ENCODE assay signal across 11 mouse cellular contexts in genomic region chr19:56774408-56774962, GRCm38 (mm10). TPM values are rescaled to one million over a fixed set of nuclear protein-coding genes. Genes with fewer than 3 reads are reported as not detected.
DNase-seq lines count a peak whose midpoint lies in the region; ATAC-seq and TF ChIP-seq lines count a peak whose summit lies in the region.
"Had no signal": no experiment of that assay in that cellular context is flagged by ENCODE, and none has a peak within 500 bp of the region (broad histone marks: within the 10 kb centered on the region; RNA-seq: fewer than 3 reads in every experiment).

No protein-coding gene starts in this region.

- H3K36me3 ChIP-seq in kidney, adult 2 months (ENCODE audit: control insufficient read depth, insufficient read depth, low read length) = no peaks in the 10 kb centered on the region
- H3K36me3 ChIP-seq in forebrain, embryonic 12.5 days (replicated peaks) = no peaks in the 10 kb centered on the region
- H3K36me3 ChIP-seq: embryonic facial prominence, embryonic 10.5 days; forebrain, embryonic 15.5 days had no signal

- ATAC-seq in granulocyte monocyte progenitor cell, adult 5-6 weeks (replicated peaks; ENCODE audit: poor library complexity, severe bottlenecking) = peak; percentile 79
- peak; percentile 59 for ATAC-seq in megakaryocyte progenitor cell, adult 5-6 weeks (replicated peaks; ENCODE audit: poor library complexity)
- no peak for ATAC-seq in forebrain, embryonic 12.5 days (ENCODE audit: low FRiP score)
- ATAC-seq: forebrain, embryonic 15.5 days; hindbrain, postnatal 0 days had no signal

- intact Hi-C loops in heart, postnatal 25 days (cut with DNase I) = loop anchor here (2.0 kb wide), 1 partner anchor 28 kb away; no protein-coding TSS in a partner anchor

- no peaks in the 10 kb centered on the region for H3K9me3 ChIP-seq in forebrain, embryonic 12.5 days
- H3K9me3 ChIP-seq: embryonic facial prominence, embryonic 10.5 days; forebrain, embryonic 15.5 days had no signal

- 79% methylated on average over 9 of the region's 9 CpGs for WGBS in kidney, adult 2 months
- WGBS in forebrain, embryonic 12.5 days = 74% methylated on average over 9 of the region's 9 CpGs

- H3K4me3 ChIP-seq in kidney, adult 2 months (ENCODE audit: insufficient read depth, low read depth, low read length) = no peak overlapping the region
- no peak overlapping the region for H3K4me3 ChIP-seq in forebrain, embryonic 12.5 days (replicated peaks)
- H3K4me3 ChIP-seq: embryonic facial prominence, embryonic 10.5 days; forebrain, embryonic 15.5 days had no signal

- H3K27me3 ChIP-seq in kidney, adult 2 months (replicated peaks; ENCODE audit: control insufficient read depth, insufficient read depth, low read length) = no peaks in the 10 kb centered on the region
- H3K27me3 ChIP-seq in forebrain, embryonic 12.5 days = peaks cover 66% of the 10 kb centered on the region

- H3K27ac ChIP-seq in kidney, adult 2 months (ENCODE audit: insufficient read depth, low read depth, low read length) = no peak overlapping the region
- no peak overlapping the region for H3K27ac ChIP-seq in forebrain, embryonic 12.5 days
- H3K27ac ChIP-seq: embryonic facial prominence, embryonic 10.5 days; forebrain, embryonic 15.5 days; hindbrain, postnatal 0 days had no signal

- peaks cover 3% of the 10 kb centered on the region; the same call in 1 of the 2 replicates for H3K4me1 ChIP-seq in kidney, adult 2 months (ENCODE audit: control insufficient read depth, insufficient read depth, low read length)
- peaks cover 30% of the 10 kb centered on the region for H3K4me1 ChIP-seq in forebrain, embryonic 12.5 days

- TF ChIP-seq CTCF in kidney, adult 2 months (conservative IDR thresholded peaks at IDR 0.05; ENCODE audit: insufficient read depth, insufficient read length, low read depth, low read length) = no peak

- peak; percentile 27 for DNase-seq in kidney, adult 2 months
- no peak for DNase-seq in kidney, postnatal 10 days
- DNase-seq in heart, postnatal 25 days (ENCODE audit: low spot score) = peak; percentile 26
- no peak for DNase-seq in T-cell, adult 2 months (ENCODE audit: low spot score)
- DNase-seq in right cerebral cortex, postnatal 36 days (ENCODE audit: low spot score in 2 of 2) = no peak

- no peak overlapping the region for H3K9ac ChIP-seq in forebrain, embryonic 12.5 days
- H3K9ac ChIP-seq: forebrain, embryonic 15.5 days had no signal

- H3K4me2 ChIP-seq in forebrain, embryonic 12.5 days = no peak overlapping the region
- H3K4me2 ChIP-seq: forebrain, embryonic 15.5 days had no signal

- TF ChIP-seq POLR2A in kidney, adult 2 months (IDR thresholded peaks at IDR 0.05; ENCODE audit: low read depth, low read length) = no peak

RNA-seq across cellular contexts. Expression of gene Ccdc186, which starts 47.5 kb away (rescaled TPM):
- polyA plus RNA-seq in kidney, adult 2 months (2012; rRNA removed) = 3.9 and 4.7 TPM in 2 replicates
- 3.4 and 8.7 TPM in 2 replicates for total RNA-seq in granulocyte monocyte progenitor cell, adult 5-6 weeks (2014; fragmentation: Nextera tagmentation)
- 12.7 and 20.6 TPM in 2 replicates for total RNA-seq in granulocyte monocyte progenitor cell, adult 5-6 weeks (2017)
- total RNA-seq in heart, postnatal 25 days (2021) = 10 to 100 TPM; 26.0 to 30.7 TPM
- 6.6 and 7.3 TPM in 2 replicates for total RNA-seq in megakaryocyte progenitor cell, adult 5-6 weeks (2015)
- total RNA-seq in megakaryocyte progenitor cell, adult 5-6 weeks (2017) = 23.8 and 32.2 TPM in 2 replicates
- 25.8 and 25.9 TPM in 2 replicates for polyA plus RNA-seq in forebrain, embryonic 12.5 days (2016; fragmentation: Nextera tagmentation; extraction: Ambion mirVana)

RNA-seq across cellular contexts. Expression of gene Tdrd1, which starts 51.5 kb away (rescaled TPM):
- polyA plus RNA-seq in kidney, adult 2 months (2012; rRNA removed) = 0.02 and 0.03 TPM in 2 replicates
- total RNA-seq in granulocyte monocyte progenitor cell, adult 5-6 weeks (2014; fragmentation: Nextera tagmentation) = not detected in 2 replicates
- not detected in 2 replicates for total RNA-seq in granulocyte monocyte progenitor cell, adult 5-6 weeks (2017)
- under 1 TPM in 1 of 2 experiments, not detected in 1; 0.06 TPM for total RNA-seq in heart, postnatal 25 days (2021)
- total RNA-seq in megakaryocyte progenitor cell, adult 5-6 weeks (2015) = 0.17 TPM in 1 of 2 replicates, not detected in the other
- total RNA-seq in megakaryocyte progenitor cell, adult 5-6 weeks (2017) = 0.04 TPM in 1 of 2 replicates, not detected in the other
- 0.27 and 0.32 TPM in 2 replicates for polyA plus RNA-seq in forebrain, embryonic 12.5 days (2016; fragmentation: Nextera tagmentation; extraction: Ambion mirVana)

RNA-seq across cellular contexts. Expression of gene Adrb1, which starts 52.5 kb away (rescaled TPM):
- 2.7 and 3.4 TPM in 2 replicates for polyA plus RNA-seq in kidney, adult 2 months (2012; rRNA removed)
- total RNA-seq in granulocyte monocyte progenitor cell, adult 5-6 weeks (2014; fragmentation: Nextera tagmentation) = not detected in 2 replicates
- total RNA-seq in granulocyte monocyte progenitor cell, adult 5-6 weeks (2017) = not detected in 2 replicates
- total RNA-seq in heart, postnatal 25 days (2021) = 10 to 100 TPM; 24.3 to 30.9 TPM
- total RNA-seq in megakaryocyte progenitor cell, adult 5-6 weeks (2015) = not detected in 2 replicates
- total RNA-seq in megakaryocyte progenitor cell, adult 5-6 weeks (2017) = 0.04 TPM in 1 of 2 replicates, not detected in the other
- 0.52 and 0.85 TPM in 2 replicates for polyA plus RNA-seq in forebrain, embryonic 12.5 days (2016; fragmentation: Nextera tagmentation; extraction: Ambion mirVana)

Comparison
In these comparisons a context has a peak if more than half of its experiments do, and no peak if none do; other contexts are left out.
1. DNase-seq: peak in kidney, adult 2 months (single experiment) and heart, postnatal 25 days (single experiment); none in kidney, postnatal 10 days (single experiment), T-cell, adult 2 months (single experiment) and right cerebral cortex, postnatal 36 days (0 of 2).
2. RNA of gene Adrb1, which starts 52.5 kb away (total RNA-seq): 24.3 to 30.9 TPM in heart, postnatal 25 days; 0.04 TPM in megakaryocyte progenitor cell, adult 5-6 weeks and not detected in granulocyte monocyte progenitor cell, adult 5-6 weeks; every median in the first group is over 10 times any median in the second.